Mouse (Mus musculus): ENCODE results near the gene Akap2. TPM values are rescaled to one million over a fixed set of nuclear protein-coding genes. Genes with fewer than 3 reads are reported as not detected.

Gene Akap2
- total RNA-seq, 2 experiments from 2014 or later = 35.1 to 38.1 TPM

- DNase-seq (ENCODE audit: low spot score in 2 of 2) = no peak
- intact Hi-C loops (cut with DNase I) = no loop called here
Measured at GRCm38 (mm10) chr4:57916711-57917110, 199.3 kb downstream of the Akap2 start.

DNA sequence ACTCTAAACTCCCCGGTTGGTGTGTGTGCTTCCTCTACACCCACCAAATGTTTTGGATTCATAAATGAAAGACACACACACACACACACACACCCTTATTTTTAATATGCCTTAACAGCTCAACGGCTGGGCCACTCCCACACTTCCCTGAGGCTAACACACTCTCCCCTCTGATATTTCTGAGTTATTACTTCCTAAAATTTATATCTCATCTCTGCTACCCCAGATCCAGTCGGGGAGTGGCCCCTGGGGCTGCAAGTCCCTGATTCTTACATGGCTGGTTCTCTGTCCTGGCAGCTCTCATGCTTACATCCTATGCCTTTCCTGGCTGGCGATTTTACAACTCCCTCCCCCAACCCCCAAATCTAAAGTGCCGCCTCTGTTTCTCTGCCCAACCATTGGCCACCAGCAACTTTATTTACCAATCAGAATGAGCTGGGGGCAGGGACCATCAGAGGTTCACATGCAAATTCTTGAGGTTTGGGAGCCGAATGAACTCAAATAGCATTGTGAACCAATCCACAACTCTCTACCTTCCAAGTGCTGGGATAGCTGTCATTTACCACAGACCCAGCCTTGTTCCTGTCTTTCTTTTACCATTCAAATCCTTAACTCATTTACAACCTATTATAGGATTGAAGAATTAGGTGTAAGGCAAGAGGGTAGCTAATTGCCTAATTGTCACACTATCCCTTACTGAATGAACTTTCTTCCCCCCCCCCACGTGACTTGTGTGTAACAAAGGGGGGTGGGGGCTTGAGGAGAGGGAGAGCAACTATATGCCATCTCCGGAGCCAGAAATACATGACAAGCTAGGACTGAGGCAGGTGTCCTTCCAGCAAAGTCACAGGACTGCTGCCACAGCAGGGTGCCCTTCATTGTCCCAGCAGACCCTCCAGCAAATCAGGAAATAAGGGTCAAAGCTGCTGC lies 202.3 kb downstream of the Akap2 start:
- intact Hi-C loops (cut with DNase I) = no loop called here
- DNase-seq (ENCODE audit: low spot score in 2 of 2) = no peak

DNA sequence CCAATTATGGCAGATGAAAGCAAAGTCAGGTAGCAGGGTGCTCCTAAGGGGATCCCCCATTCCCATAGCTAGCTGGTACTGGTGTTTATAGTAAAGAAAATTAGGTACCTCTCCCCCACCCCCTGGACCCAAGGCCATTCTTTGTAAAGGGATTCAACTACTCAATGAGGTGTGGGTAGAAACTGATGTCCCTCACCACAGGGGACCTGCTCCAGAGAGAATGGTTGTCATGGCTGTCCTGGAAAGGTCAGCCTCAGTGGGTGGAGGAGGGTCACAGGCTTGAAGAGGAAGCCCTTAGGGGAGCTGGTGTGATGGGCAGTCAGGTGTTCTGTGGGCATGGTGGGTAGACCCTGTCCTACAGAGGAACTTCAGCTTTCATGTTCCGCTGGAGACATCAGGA lies 203.1 kb downstream of the Akap2 start:
- intact Hi-C loops (cut with DNase I) = no loop called here

GRCm38 (mm10) chr4:57922171-57922570 lies 204.7 kb downstream of the Akap2 start:
- intact Hi-C loops (cut with DNase I) = no loop called here
- DNase-seq (ENCODE audit: low spot score in 2 of 2) = no peak

More for the DNA sequence above, 203.1 kb downstream of the Akap2 start:
- no peak for DNase-seq (ENCODE audit: low spot score in 2 of 2)

DNA sequence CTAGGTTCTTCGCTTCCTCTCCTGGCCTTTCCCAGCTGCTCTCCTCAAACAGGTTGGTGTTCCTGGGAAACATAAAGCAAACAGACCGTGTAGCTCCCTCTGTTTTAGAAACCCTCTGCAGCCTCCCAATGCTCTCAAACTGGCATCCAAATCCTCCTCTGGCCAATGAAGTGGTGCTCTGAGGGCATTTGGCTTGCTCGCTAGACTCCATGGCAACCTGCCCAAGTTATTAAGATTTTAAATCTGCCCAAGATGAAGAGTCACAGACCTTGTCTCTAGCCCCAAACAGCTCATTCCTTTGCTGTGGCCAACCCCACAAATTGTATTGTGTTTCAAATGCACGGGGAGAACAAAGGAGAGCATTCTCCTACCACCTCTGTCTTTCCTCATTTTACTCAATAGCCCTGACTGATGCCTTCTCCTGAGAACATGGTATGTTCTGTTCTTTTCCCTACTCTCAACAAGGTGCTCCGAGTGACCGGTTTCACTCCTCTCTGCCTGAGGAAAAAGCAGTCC lies 207.2 kb downstream of the Akap2 start:
- intact Hi-C loops (cut with DNase I) = no loop called here
- no peak for DNase-seq (ENCODE audit: low spot score in 2 of 2)

DNA sequence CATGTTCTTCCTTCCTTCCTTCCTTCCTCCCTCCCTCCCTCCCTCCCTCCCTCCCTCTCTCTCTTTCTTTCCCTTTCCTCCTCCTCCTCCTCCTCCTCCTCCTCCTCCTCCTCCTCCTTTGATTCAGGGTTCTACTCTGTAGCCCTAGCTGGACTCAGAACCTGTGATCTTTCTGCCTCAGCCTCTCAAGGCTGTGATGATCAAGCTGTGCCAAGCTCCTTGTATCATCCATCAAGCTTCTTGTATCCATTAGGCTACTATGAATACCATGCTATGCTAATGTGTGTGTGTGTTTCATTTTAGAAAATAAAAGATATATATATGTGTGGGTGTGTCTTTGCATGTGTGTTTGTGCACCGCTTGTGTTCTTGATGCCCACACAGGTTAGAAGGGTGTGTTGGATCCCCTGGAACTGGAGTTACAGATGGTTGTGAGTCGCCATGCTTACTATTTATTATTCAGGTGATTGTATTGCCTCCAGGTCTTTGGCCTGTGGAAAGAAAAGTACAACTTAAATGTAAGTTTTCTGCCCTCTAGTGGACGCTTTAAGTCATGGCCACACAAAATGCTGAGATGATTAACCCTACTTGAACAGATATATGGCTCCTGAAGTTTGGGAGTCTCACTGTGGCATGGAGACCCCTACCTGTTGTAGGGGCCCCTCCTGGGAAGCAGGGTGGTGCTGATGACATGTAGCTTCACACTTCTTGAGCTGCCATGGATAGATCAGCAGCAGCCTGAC lies 210.2 kb downstream of the Akap2 start:
- peak in 1 of 2 experiments; percentile 24 for DNase-seq (ENCODE audit: low spot score in 2 of 2)

DNA sequence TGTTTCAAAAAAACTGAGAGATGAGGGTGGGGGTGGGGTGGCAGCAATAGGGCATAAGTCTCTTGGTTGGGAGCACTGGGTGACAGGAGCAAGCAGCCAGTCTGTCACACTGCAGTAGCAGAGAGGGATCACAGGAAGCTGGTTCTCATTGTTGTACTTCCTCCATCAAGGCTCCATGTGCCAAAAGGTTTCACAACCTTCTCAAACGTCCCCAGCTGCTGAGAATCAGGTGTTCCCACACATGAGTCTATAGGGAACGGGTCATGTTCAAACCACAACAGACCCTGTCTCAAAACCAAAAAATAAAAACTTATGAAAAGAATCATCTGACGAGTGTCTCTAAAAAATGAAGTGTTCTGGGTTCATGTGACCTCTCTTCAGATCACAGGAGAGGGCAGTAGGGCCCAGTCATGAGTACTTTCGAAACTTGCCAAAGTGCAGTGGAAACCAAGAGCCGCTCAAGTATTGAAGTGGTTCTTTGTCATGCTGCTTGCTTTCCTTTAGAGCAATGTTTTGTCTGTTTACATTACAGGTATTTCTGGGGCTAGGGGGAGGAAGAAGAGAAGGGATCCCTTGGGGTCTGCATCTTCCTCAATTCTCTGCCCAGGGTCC lies 213.2 kb downstream of the Akap2 start:
- intact Hi-C loops (cut with DNase I) = no loop called here
- DNase-seq (ENCODE audit: low spot score in 2 of 2) = no peak

More for the DNA sequence above, 210.2 kb downstream of the Akap2 start:
- intact Hi-C loops (cut with DNase I) = no loop called here

DNA sequence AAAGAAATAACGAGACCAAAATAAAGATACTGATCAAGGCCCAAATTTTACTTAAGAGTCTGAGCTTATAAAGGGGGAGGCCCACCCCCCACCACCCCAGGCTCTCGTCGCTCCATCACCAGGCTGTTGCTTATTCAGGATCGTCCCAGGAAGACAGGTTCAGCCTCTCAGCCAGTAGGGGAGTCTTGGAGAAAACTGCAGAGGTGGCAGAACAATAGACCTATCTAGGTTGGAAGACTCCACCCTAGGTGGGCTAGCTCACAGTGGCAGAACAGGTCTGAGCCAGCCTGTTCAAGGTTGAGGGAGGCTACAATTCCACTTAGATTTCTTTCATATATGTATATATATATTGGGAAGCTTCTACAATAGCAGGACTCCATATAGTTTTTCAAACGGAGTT lies 216.7 kb downstream of the Akap2 start:
- intact Hi-C loops (cut with DNase I) = no loop called here
- no peak for DNase-seq (ENCODE audit: low spot score in 2 of 2)

DNA sequence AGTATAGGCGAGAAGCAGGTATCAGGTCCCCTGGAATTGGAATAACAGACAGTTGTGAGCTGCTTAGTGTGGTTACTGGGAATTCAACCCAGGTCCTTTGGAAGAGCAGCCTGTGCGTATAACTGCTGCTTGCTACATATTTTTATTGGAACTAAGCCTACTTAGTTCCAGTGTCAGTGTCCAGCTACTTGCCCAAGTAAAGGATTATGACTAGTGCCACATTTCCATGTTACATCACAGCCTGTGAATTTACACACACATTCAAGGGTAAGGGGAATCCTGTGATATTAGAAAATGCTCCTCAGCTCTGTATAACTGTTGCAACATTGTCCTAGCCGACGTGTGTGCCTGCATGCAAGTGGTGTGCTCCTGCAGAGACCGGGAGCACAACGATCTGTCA lies 219.8 kb downstream of the Akap2 start:
- no peak for DNase-seq (ENCODE audit: low spot score in 2 of 2)
- intact Hi-C loops (cut with DNase I) = no loop called here

- DNase-seq (ENCODE audit: low spot score in 2 of 2) = no peak
- intact Hi-C loops (cut with DNase I) = no loop called here
Measured at GRCm38 (mm10) chr4:57940631-57941030, 223.2 kb downstream of the Akap2 start.

DNA sequence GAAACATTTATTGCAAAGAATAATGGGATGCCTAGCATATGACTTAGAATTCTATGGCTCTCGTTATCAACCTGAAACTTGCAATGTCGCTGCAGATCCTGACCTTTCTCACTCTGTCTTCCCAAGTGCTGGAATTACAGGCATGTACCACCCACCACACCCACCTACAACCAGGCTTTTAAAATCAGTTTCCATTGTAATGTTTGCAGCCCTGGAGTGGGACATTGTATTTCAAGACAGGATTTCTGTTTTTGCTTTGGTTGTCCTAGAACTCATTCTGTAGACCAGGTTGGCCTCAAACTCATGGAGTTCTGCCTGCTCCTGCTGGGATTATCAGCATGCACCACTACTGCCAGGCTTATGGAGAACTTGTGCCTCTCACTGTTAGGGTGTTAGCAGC lies 225.4 kb downstream of the Akap2 start:
- DNase-seq (ENCODE audit: low spot score in 2 of 2) = no peak
- intact Hi-C loops (cut with DNase I) = no loop called here

Other genes with a start within 250 kb of the Akap2 start
- 10 to 100 TPM; 15.8 to 18.0 TPM for gene Pakap, start 149.5 kb upstream of the Akap2 start, total RNA-seq (2021)
- under 1 TPM; 0.16 to 0.25 TPM for gene D630039A03Rik, start 198.6 kb downstream of the Akap2 start, total RNA-seq (2021)
- 100 to 1,000 TPM; 115 to 119 TPM for gene Txn1, start 238.8 kb downstream of the Akap2 start, total RNA-seq (2021)